Mouse (Mus musculus) embryonic facial prominence, embryonic 11.5 days (tissue): ENCODE measurements around the gene Chd9. TPM values are rescaled to one million over a fixed set of nuclear protein-coding genes. Genes with fewer than 3 reads are reported as not detected.

ENCODE experiments used
- ATAC-seq: fragments of 200-750 bp; cut with Nextera tagmentation; replicated peaks from 2 replicates; pipeline ENCODE4 v1.8.0; 2017; ENCODE audit warnings: low read depth; ENCODE audit not compliant: insufficient number of reproducible peaks, low FRiP score, low TSS enrichment
- DNase-seq: peaks from one replicate; pipeline ENCODE4 v3.0.0-alpha.2; 2015; ENCODE audit warnings: low spot score
- H3K27ac ChIP-seq: fragments of 300-500 bp; sonication (generic); replicated peaks from 2 replicates; pipeline ENCODE4 v1.5.1; 2014; ENCODE audit warnings: mild to moderate bottlenecking, low read depth, low read length, control low read depth
- H3K27me3 ChIP-seq: fragments of 300-500 bp; sonication (generic); 2 replicates; pipeline ENCODE4 v1.6.1; 2014; ENCODE audit warnings: mild to moderate bottlenecking, low read length, moderate library complexity, mixed read lengths; ENCODE audit not compliant: control insufficient read depth, insufficient read depth
- H3K36me3 ChIP-seq: fragments of 300-500 bp; sonication (generic); replicated peaks from 2 replicates; pipeline ENCODE4 v1.6.1; 2014; ENCODE audit warnings: low read depth, mild to moderate bottlenecking, low read length, moderate library complexity, mixed read lengths; ENCODE audit not compliant: control insufficient read depth, insufficient read depth
- H3K4me1 ChIP-seq: fragments of 300-500 bp; sonication (generic); 2 replicates; pipeline ENCODE4 v1.6.1; 2014; ENCODE audit warnings: low read length, mixed read lengths; ENCODE audit not compliant: control insufficient read depth, insufficient read depth
- H3K4me2 ChIP-seq: fragments of 300-500 bp; sonication (generic); 2 replicates; pipeline ENCODE4 v1.6.1; 2014; ENCODE audit warnings: low read depth, mild to moderate bottlenecking, control low read depth, low read length, moderate library complexity
- H3K4me3 ChIP-seq: fragments of 300-500 bp; sonication (generic); 2 replicates; pipeline ENCODE4 v1.5.1; 2014; ENCODE audit warnings: low read depth, low read length, control low read depth
- H3K9ac ChIP-seq: fragments of 300-500 bp; sonication (generic); replicated peaks from 2 replicates; pipeline ENCODE4 v1.6.1; 2014; ENCODE audit warnings: mild to moderate bottlenecking, control low read depth, low read length
- H3K9me3 ChIP-seq: fragments of 300-500 bp; sonication (generic); replicated peaks from 2 replicates; pipeline ENCODE4 v1.6.1; 2016; ENCODE audit warnings: mild to moderate bottlenecking, low read length, inconsistent platforms, mixed read lengths; ENCODE audit not compliant: control insufficient read depth
- WGBS: fragments of 180-500 bp; shearing (Covaris S2); extraction: QIAGEN DNeasy Blood & Tissue Kit; methylation state at CpG from one replicate; pipeline ENCODE4 v1.1.7; 2014; 5-methylcytosine and 5-hydroxymethylcytosine counted together
- polyA plus RNA-seq: library from polyadenylated mRNA; unstranded; fragments of >200 nt; fragmentation: Nextera tagmentation; extraction: Ambion mirVana; gene quantifications from 2 replicates; pipeline ENCODE4 v1.2.1, GENCODE M21; 2014

The Chd9 gene
- polyA plus RNA-seq, 1 experiment from 2014 or later = 37.1 TPM

GRCm38 (mm10) chr8:91077077-91077867, 249.1 kb downstream of the Chd9 start:
- Histone ChIP-seq H3K9ac (no peak overlapping the region), H3K4me1 (no peaks in the 10 kb centered on the region), H3K36me3 (no peaks in the 10 kb centered on the region), H3K27me3 (no peaks in the 10 kb centered on the region), H3K4me3 (no peak overlapping the region), H3K27ac (no peak overlapping the region), H3K9me3 (no peaks in the 10 kb centered on the region), H3K4me2 (no peak overlapping the region)
- ATAC-seq (no peak), DNase-seq (no peak)
- 91% methylated on average over 12 of the region's 12 CpGs for WGBS

- WGBS = 95% methylated on average over 2 of the region's 2 CpGs
- H3K4me2 ChIP-seq = no peak overlapping the region
- no peaks in the 10 kb centered on the region for H3K4me1 ChIP-seq
- no peaks in the 10 kb centered on the region for H3K27me3 ChIP-seq
- H3K27ac ChIP-seq = no peak overlapping the region
- no peak overlapping the region for H3K9ac ChIP-seq
- H3K9me3 ChIP-seq = no peaks in the 10 kb centered on the region
- H3K36me3 ChIP-seq = no peaks in the 10 kb centered on the region
- H3K4me3 ChIP-seq = no peak overlapping the region
- no peak for DNase-seq
- no peak for ATAC-seq
These were observed 251.5 kb downstream of the Chd9 start for GRCm38 (mm10) chr8:91079678-91080077.

GRCm38 (mm10) chr8:91081911-91082310, 253.8 kb downstream of the Chd9 start:
- Histone ChIP-seq H3K36me3 (no peaks in the 10 kb centered on the region), H3K4me1 (no peaks in the 10 kb centered on the region), H3K9ac (no peak overlapping the region), H3K9me3 (no peaks in the 10 kb centered on the region), H3K27me3 (no peaks in the 10 kb centered on the region), H3K4me3 (no peak overlapping the region), H3K27ac (no peak overlapping the region), H3K4me2 (no peak overlapping the region)
- no peak for ATAC-seq
- 78% methylated on average over 7 of the region's 7 CpGs for WGBS
- DNase-seq = no peak

GRCm38 (mm10) chr8:91082428-91082827, 254.3 kb downstream of the Chd9 start:
- Histone ChIP-seq H3K4me3 (no peak overlapping the region), H3K27me3 (no peaks in the 10 kb centered on the region), H3K4me1 (no peaks in the 10 kb centered on the region), H3K9ac (no peak overlapping the region), H3K9me3 (no peaks in the 10 kb centered on the region), H3K36me3 (no peaks in the 10 kb centered on the region), H3K4me2 (no peak overlapping the region), H3K27ac (no peak overlapping the region)
- DNase-seq (no peak), ATAC-seq (no peak)
- WGBS = 91% methylated on average over 12 of the region's 12 CpGs

- no peak for ATAC-seq
- 97% methylated on average over 7 of the region's 7 CpGs for WGBS
- H3K36me3 ChIP-seq = no peaks in the 10 kb centered on the region
- H3K27ac ChIP-seq = no peak overlapping the region
- no peaks in the 10 kb centered on the region for H3K9me3 ChIP-seq
- no peaks in the 10 kb centered on the region for H3K4me1 ChIP-seq
- no peak overlapping the region for H3K9ac ChIP-seq
- no peak overlapping the region for H3K4me2 ChIP-seq
- H3K27me3 ChIP-seq = no peaks in the 10 kb centered on the region
- H3K4me3 ChIP-seq = no peak overlapping the region
- no peak for DNase-seq
These were observed 260.3 kb downstream of the Chd9 start for GRCm38 (mm10) chr8:91088452-91088851.

GRCm38 (mm10) chr8:91089601-91090000, 261.4 kb downstream of the Chd9 start:
- no peak overlapping the region for H3K27ac ChIP-seq
- H3K4me1 ChIP-seq = no peaks in the 10 kb centered on the region
- no peaks in the 10 kb centered on the region for H3K9me3 ChIP-seq
- 83% methylated on average over 2 of the region's 2 CpGs for WGBS
- DNase-seq = no peak
- H3K4me3 ChIP-seq = no peak overlapping the region
- no peak overlapping the region for H3K4me2 ChIP-seq
- H3K27me3 ChIP-seq = no peaks in the 10 kb centered on the region
- no peak overlapping the region for H3K9ac ChIP-seq
- no peaks in the 10 kb centered on the region for H3K36me3 ChIP-seq
- ATAC-seq = no peak

GRCm38 (mm10) chr8:91094135-91094534, 266.0 kb downstream of the Chd9 start:
- WGBS = 88% methylated on average over 5 of the region's 5 CpGs
- Histone ChIP-seq H3K27me3 (no peaks in the 10 kb centered on the region), H3K9ac (no peak overlapping the region), H3K9me3 (no peaks in the 10 kb centered on the region), H3K4me1 (no peaks in the 10 kb centered on the region), H3K4me3 (no peak overlapping the region), H3K36me3 (no peaks in the 10 kb centered on the region; the same call in 1 of the 2 replicates), H3K27ac (no peak overlapping the region), H3K4me2 (no peak overlapping the region)
- no peak for DNase-seq
- ATAC-seq = no peak

- no peak overlapping the region for H3K4me2 ChIP-seq
- WGBS = 92% methylated on average over 6 of the region's 6 CpGs
- ATAC-seq (no peak), DNase-seq (no peak)
- H3K4me1 ChIP-seq = no peaks in the 10 kb centered on the region
- no peak overlapping the region for H3K27ac ChIP-seq
- no peak overlapping the region for H3K4me3 ChIP-seq
- H3K27me3 ChIP-seq = no peaks in the 10 kb centered on the region
- no peaks in the 10 kb centered on the region; the same call in 1 of the 2 replicates for H3K36me3 ChIP-seq
- H3K9ac ChIP-seq = no peak overlapping the region
- H3K9me3 ChIP-seq = no peaks in the 10 kb centered on the region
These were observed 270.0 kb downstream of the Chd9 start for GRCm38 (mm10) chr8:91098106-91098505.
